Mouse (Mus musculus) adrenal gland, adult 18-20 months (tissue): ENCODE results near the gene Tinf2. TPM values are rescaled to one million over a fixed set of nuclear protein-coding genes. Genes with fewer than 3 reads are reported as not detected.

ENCODE experiments used
- DNase-seq, 2 experiments: peaks; one replicate each; pipeline ENCODE4 v3.0.0; 2021 to 2022; ENCODE audit warnings: low spot score in 2 of 2
- total RNA-seq, 2 experiments: library from RNA; stranded (reverse); gene quantifications; 1 replicate in 1 of 2; 2 replicates in 1 of 2; pipeline ENCODE4 v1.2.3; 2021

The Tinf2 gene
- total RNA-seq, 2 experiments from 2014 or later: 34.3 to 59.4 TPM

DNA sequence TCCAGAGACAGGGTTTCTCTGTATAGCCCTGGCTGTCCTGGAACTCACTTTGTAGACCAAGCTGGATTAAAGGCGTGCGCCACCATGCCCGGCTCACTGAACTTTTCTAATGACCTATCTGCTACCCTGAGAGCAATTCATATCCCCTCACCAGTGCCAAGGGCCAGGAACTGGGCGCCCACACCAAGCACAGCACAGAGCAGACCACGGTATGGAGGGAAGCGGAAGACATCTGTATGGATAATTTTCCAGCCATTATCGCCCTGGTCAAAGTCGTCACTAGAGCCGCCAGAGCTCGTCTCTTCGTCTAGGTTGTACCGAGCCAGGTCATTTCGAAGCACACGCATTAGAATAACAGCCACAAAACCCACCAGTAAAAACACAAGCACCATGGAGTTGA is 40.8 kb downstream of the Tinf2 start:
- no peak for DNase-seq

DNA sequence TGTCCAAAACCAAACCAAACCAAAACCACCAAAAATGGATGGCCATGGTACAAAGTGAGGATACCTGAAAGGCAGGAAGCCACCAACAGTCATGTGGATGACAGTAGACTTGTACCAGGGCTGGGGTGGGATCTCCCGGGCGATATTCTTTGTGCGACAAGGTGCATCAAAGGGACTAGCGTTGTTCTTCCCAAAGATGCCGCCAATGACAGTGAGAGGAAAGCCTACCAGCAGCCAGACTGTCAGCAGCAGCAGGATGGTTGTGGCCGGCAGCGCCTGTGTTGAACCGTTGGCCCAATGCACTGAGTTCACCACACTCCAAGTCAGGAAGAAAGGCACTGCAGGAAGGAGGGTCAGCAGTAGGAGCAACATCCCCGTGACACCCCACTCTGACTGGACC is 43.8 kb downstream of the Tinf2 start, which contains the start of gene Gm49378:
TSS of gene Gm49378 (minus strand) at position 101 of the 400 bp plus-strand sequence.
- DNase-seq: no peak

DNA sequence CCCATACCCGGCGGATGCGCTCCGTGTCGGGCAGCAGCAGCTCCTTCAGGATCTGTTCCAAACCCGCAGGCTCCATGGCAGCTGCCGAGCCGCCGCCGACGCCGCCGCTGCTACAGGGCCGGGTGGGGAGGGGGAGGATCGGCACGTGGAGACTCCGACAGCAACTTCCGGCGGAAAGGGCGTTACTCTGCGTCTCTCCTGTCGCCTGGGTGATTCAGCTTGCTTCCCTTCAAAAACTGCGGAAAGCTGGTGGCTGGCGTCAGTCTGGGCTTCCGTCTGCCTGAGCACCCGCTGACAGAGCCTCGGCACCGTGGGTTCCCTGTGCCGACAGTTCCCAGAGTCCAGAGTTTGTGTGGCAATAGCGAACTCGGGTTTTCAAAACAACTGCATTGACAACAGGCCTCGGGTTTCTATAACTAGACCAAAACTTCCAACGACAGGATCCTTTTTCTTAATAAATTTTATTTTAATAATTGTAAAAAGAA is 46.1 kb downstream of the Tinf2 start, which contains the start of gene Ipo4:
TSS of gene Ipo4 (minus strand) at position 435 of the 485 bp plus-strand sequence.
- DNase-seq: peak; percentile 81 to 83

DNA sequence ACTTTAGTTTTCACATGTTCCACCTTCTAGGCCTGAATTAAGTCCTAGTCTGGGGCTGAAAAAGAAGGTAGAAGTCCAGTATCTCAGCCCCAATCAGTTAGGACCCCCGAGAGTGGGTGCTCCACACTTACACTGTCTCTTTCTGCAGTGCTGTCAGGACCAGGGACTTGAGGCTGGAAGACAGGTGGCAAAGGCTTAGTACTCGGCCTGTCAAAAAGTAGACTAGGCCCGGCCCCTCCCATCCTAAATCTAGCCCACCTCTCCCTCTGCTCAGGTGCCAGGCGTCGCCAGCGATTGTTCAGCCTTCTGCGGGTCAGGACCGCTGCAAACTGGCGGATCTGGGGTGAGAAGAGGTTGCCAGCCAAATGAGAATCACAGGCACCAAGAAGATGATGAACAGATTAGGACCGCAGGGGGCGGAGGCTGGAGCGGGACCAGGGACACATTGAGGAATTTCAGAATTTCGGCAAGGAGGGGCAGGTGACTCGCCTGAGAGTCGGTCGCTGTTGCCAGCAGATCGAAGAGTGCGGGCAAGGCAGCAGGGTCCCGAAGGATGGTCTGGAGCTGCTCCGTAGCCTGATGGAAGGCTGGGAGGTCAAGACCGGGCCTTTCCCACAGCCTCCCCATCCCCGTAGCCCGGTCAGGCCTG is 46.6 kb downstream of the Tinf2 start:
- DNase-seq: no peak

DNA sequence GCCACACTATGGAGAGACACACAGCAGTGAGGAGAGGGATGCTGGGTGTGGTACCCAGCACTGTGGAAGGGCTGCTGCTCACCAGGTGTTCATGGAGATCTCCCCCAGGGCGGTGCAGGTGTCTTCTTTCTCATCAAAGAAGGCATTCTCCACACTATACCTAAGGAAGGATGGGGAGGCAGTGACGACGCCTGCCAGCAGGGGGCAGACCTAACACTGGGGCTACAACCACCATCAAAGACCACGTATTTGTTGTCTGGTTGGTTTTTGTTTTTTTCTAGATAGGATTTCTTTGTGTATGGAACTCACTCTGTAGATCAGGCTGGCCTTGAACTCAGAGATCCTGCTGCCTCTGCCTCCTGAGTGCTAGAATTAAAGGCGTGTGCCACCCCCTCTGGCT is 52.3 kb downstream of the Tinf2 start:
- peak; percentile 52 to 73 for DNase-seq

DNA sequence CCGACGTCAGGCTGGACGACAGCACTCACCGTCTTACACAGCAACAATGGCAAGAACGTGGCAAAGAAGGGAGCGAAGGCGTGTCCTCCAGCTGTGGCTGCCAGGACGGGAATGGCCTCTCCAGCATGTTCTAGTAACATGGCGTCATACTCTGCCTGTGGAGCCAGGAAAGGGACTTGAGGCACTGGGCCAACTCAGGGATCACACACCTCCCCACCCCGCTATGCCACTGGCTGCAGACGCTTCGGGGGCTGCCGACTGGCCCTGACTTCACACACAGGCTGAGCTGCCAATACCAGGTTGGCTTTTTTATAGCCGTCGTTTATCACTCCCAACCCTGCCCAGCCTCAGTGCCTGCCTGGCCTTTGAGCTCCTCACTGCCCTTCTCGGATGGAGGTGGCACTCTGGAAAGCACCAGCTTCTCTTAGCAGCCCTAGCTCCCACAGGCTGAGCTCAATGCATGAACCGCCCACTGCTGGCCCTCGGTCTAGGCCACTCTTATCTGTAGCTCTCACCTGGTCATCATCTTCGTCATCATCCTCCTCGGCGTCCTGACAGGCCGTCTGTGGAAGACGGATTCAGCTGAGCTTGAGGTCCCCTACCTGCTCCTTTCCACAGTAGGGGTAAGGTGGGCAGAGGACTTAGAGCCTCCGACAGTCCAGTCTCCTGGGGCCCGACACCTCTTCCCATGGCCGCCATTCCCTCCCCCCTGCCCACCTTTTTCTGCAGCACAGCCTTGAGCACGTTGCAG is 53.4 kb downstream of the Tinf2 start:
- DNase-seq: no peak

Other genes starting within 250 kb of the Tinf2 start
- gene Dhrs4, start 203.1 kb downstream of the Tinf2 start, total RNA-seq: 100 to 1,000 TPM in 1 of 2 experiments, 10 to 100 TPM in 1; 79.4 to 114 TPM
- 1 to 10 TPM; 4.8 to 5.4 TPM for gene Carmil3, start 191.2 kb downstream of the Tinf2 start, total RNA-seq
- under 1 TPM in 1 of 2 experiments, not detected in 1; 0.13 TPM for gene Cpne6, start 171.4 kb downstream of the Tinf2 start, total RNA-seq
- gene Nrl, start 156.8 kb downstream of the Tinf2 start, total RNA-seq: not detected
- gene Pck2, start 141.6 kb downstream of the Tinf2 start, total RNA-seq: 10 to 100 TPM; 21.6 to 31.7 TPM
- 100 to 1,000 TPM; 107 to 153 TPM for gene Dcaf11, start 121.8 kb downstream of the Tinf2 start, total RNA-seq
- 1 to 10 TPM in 1 of 2 experiments, not detected in 1; 1.5 TPM for gene A730061H03Rik, start 121.4 kb downstream of the Tinf2 start, total RNA-seq
- gene Fitm1, start 106.2 kb downstream of the Tinf2 start, total RNA-seq: 1 to 10 TPM in 1 of 2 experiments, under 1 TPM in 1; 0.96 to 2.3 TPM
- gene Psme1, start 103.7 kb downstream of the Tinf2 start, total RNA-seq: 100 to 1,000 TPM; 231 to 367 TPM
- gene Emc9, start 96.5 kb downstream of the Tinf2 start, total RNA-seq: 10 to 100 TPM; 27.5 to 45.7 TPM
- gene Psme2, start 90.7 kb downstream of the Tinf2 start, total RNA-seq: 100 to 1,000 TPM; 400 to 422 TPM
- gene Rnf31, start 90.1 kb downstream of the Tinf2 start, total RNA-seq: 10 to 100 TPM; 28.1 to 36.0 TPM
- gene Irf9, start 78.2 kb downstream of the Tinf2 start, total RNA-seq: 10 to 100 TPM; 20.0 to 26.2 TPM
- 1 to 10 TPM; 3.5 to 7.4 TPM for gene Rec8, start 63.8 kb downstream of the Tinf2 start, total RNA-seq
- gene Ipo4, start 45.9 kb downstream of the Tinf2 start, total RNA-seq: 100 to 1,000 TPM in 1 of 2 experiments, 10 to 100 TPM in 1; 95.4 to 122 TPM
- 1 to 10 TPM in 1 of 2 experiments, not detected in 1; 2.1 TPM for gene Gm49378, start 43.9 kb downstream of the Tinf2 start, total RNA-seq
- gene Tm9sf1, start 38.0 kb downstream of the Tinf2 start, total RNA-seq: 10 to 100 TPM; 70.2 to 84.9 TPM
- 1 to 10 TPM in 1 of 2 experiments, under 1 TPM in 1; 0.58 to 1.2 TPM for gene Tssk4, start 31.6 kb downstream of the Tinf2 start, total RNA-seq
- 10 to 100 TPM; 37.1 to 59.5 TPM for gene Mdp1, start 21.3 kb downstream of the Tinf2 start, total RNA-seq
- 10 to 100 TPM; 24.0 to 24.5 TPM for gene Gmpr2, start 9.9 kb downstream of the Tinf2 start, total RNA-seq
- gene Nedd8, start 9.7 kb downstream of the Tinf2 start, total RNA-seq: 100 to 1,000 TPM; 312 to 368 TPM
- gene Tgm1, start 32.1 kb upstream of the Tinf2 start, total RNA-seq: under 1 TPM; 0.29 to 0.30 TPM
- gene Rabggta, start 40.4 kb upstream of the Tinf2 start, total RNA-seq: 10 to 100 TPM; 15.9 to 20.0 TPM
- gene Dhrs1, start 63.9 kb upstream of the Tinf2 start, total RNA-seq: 10 to 100 TPM; 60.4 to 72.0 TPM
- gene Nop9, start 63.9 kb upstream of the Tinf2 start, total RNA-seq: 10 to 100 TPM; 14.0 to 14.3 TPM
- gene Cideb, start 76.6 kb upstream of the Tinf2 start, total RNA-seq: 1 to 10 TPM in 1 of 2 experiments, under 1 TPM in 1; 0.76 to 2.3 TPM
- not detected for gene Ltb4r2, start 79.6 kb upstream of the Tinf2 start, total RNA-seq
- gene Ltb4r1, start 84.1 kb upstream of the Tinf2 start, total RNA-seq: under 1 TPM; 0.42 to 0.50 TPM
- gene Adcy4, start 102.3 kb upstream of the Tinf2 start, total RNA-seq: 10 to 100 TPM in 1 of 2 experiments, 1 to 10 TPM in 1; 8.3 to 17.1 TPM
- 1 to 10 TPM; 3.6 to 4.5 TPM for gene Ripk3, start 107.0 kb upstream of the Tinf2 start, total RNA-seq
- gene Nfatc4, start 141.3 kb upstream of the Tinf2 start, total RNA-seq: 10 to 100 TPM; 17.4 to 21.4 TPM
- 1 to 10 TPM; 8.2 to 9.0 TPM for gene Nynrin, start 172.2 kb upstream of the Tinf2 start, total RNA-seq
- gene Cbln3, start 202.6 kb upstream of the Tinf2 start, total RNA-seq: not detected
- gene Khnyn, start 203.1 kb upstream of the Tinf2 start, total RNA-seq: 10 to 100 TPM; 14.8 to 17.6 TPM
- gene Sdr39u1, start 218.5 kb upstream of the Tinf2 start, total RNA-seq: 10 to 100 TPM; 66.9 to 90.4 TPM